Mouse (Mus musculus): ENCODE data around the gene Syt9.

- TF ChIP-seq CTCF (IDR thresholded peaks at IDR 0.05) (no peak), EP300 (IDR thresholded peaks at IDR 0.05) (no peak)
These were observed 795 bp downstream of the Syt9 start for GRCm38 (mm10) chr7:107371126-107371920.

Data from lung, postnatal 0 days (tissue).